Mouse (Mus musculus): ENCODE results near the gene Rims3. TPM values are rescaled to one million over a fixed set of nuclear protein-coding genes. Genes with fewer than 3 reads are reported as not detected.

The Rims3 gene
- polyA plus RNA-seq, 1 experiment from 2014 or later: 1.6 TPM

GRCm38 (mm10) chr4:120930736-120931135 is 76.1 kb downstream of the Rims3 start:
- ATAC-seq (replicated peaks; ENCODE audit: insufficient number of reproducible peaks, low FRiP score, low TSS enrichment): no peak

DNA sequence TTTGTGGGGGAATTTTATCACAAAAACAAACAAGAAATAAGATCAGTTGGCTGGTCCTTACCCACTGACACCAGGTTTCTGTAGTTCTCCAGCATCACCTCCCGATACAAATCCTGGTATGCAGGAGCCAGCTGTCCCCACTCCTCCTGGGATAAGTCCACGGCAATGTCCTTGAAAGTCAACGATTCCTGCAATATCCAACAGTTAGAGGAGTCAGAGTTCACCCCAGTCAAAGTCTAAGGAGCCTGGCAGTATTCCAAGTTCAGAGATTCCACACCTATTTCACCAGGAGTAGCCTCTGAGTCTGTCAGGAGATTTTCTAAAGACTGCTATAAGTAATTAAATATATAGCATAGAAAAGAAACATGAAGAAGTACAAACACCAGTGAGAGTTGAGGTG is 80.4 kb downstream of the Rims3 start:
- ATAC-seq (replicated peaks; ENCODE audit: insufficient number of reproducible peaks, low FRiP score, low TSS enrichment): no peak
- peaks cover 5% of the 10 kb centered on the region for H3K9me3 ChIP-seq (replicated peaks; ENCODE audit: control insufficient read depth, low read length)
- no peak overlapping the region for H3K27ac ChIP-seq (ENCODE audit: low read depth, low read length)
- H3K4me2 ChIP-seq: no peak overlapping the region
- H3K9ac ChIP-seq (ENCODE audit: low read depth, low read length): no peak overlapping the region
- no peaks in the 10 kb centered on the region for H3K4me1 ChIP-seq (ENCODE audit: control insufficient read depth, insufficient read depth, low read length)
- no peak overlapping the region for H3K4me3 ChIP-seq (ENCODE audit: low read depth, low read length)
- peaks cover 12% of the 10 kb centered on the region for H3K36me3 ChIP-seq (ENCODE audit: control insufficient read depth, insufficient read depth, low read length)
- WGBS (ENCODE audit: insufficient replicate concordance): 80% methylated on average over 3 of the region's 3 CpGs
- no peaks in the 10 kb centered on the region for H3K27me3 ChIP-seq (ENCODE audit: control insufficient read depth, insufficient read depth, low read length)

More at GRCm38 (mm10) chr4:120930736-120931135, 76.1 kb downstream of the Rims3 start:
- Histone ChIP-seq H3K27ac (ENCODE audit: low read depth, low read length) (no peak overlapping the region), H3K27me3 (ENCODE audit: control insufficient read depth, insufficient read depth, low read length) (no peaks in the 10 kb centered on the region), H3K9me3 (replicated peaks; ENCODE audit: control insufficient read depth, low read length) (peaks cover 5% of the 10 kb centered on the region), H3K36me3 (ENCODE audit: control insufficient read depth, insufficient read depth, low read length) (peaks cover 12% of the 10 kb centered on the region), H3K4me2 (no peak overlapping the region), H3K9ac (ENCODE audit: low read depth, low read length) (no peak overlapping the region), H3K4me3 (ENCODE audit: low read depth, low read length) (no peak overlapping the region), H3K4me1 (ENCODE audit: control insufficient read depth, insufficient read depth, low read length) (no peaks in the 10 kb centered on the region)
- WGBS (ENCODE audit: insufficient replicate concordance): 91% methylated on average over 18 of the region's 18 CpGs

Small RNA genes within 50 kb of the gene (microRNA-seq; reads per million reads assigned to microRNA genes)
- gene Gm23936 (ENCODE audit: borderline number of aligned reads): not detected

Other genes with a start within 250 kb of the Rims3 start
- gene Cited4, start 188.2 kb upstream of the Rims3 start, polyA plus RNA-seq (2014; fragmentation: Nextera tagmentation; extraction: Ambion mirVana): 37.5 and 44.9 TPM in 2 replicates
- gene Kcnq4, start 106.2 kb upstream of the Rims3 start, polyA plus RNA-seq (2014; fragmentation: Nextera tagmentation; extraction: Ambion mirVana): 0.99 and 1.0 TPM in 2 replicates
- gene Nfyc, start 23.2 kb upstream of the Rims3 start, polyA plus RNA-seq (2014; fragmentation: Nextera tagmentation; extraction: Ambion mirVana): 105 and 117 TPM in 2 replicates
- gene Exo5, start 70.2 kb downstream of the Rims3 start, polyA plus RNA-seq (2014; fragmentation: Nextera tagmentation; extraction: Ambion mirVana): 13.2 and 13.7 TPM in 2 replicates
- 13.8 and 16.9 TPM in 2 replicates for gene Zfp69, start 96.9 kb downstream of the Rims3 start, polyA plus RNA-seq (2014; fragmentation: Nextera tagmentation; extraction: Ambion mirVana)
- 12.8 and 14.5 TPM in 2 replicates for gene Smap2, start 162.4 kb downstream of the Rims3 start, polyA plus RNA-seq (2014; fragmentation: Nextera tagmentation; extraction: Ambion mirVana)
- 3.8 and 4.6 TPM in 2 replicates for gene Col9a2, start 184.6 kb downstream of the Rims3 start, polyA plus RNA-seq (2014; fragmentation: Nextera tagmentation; extraction: Ambion mirVana)
- gene Zmpste24, start 243.4 kb downstream of the Rims3 start, polyA plus RNA-seq (2014; fragmentation: Nextera tagmentation; extraction: Ambion mirVana): 20.5 and 25.5 TPM in 2 replicates